Mouse (Mus musculus) E14TG2a.4 (cell line): ENCODE data around the gene Olfr1084.
"Not testable (repeated sequence)": the region's sequence is repeated elsewhere in the genome, so short reads cannot be mapped to it uniquely, and the experiment has no call there.

Experiments
- H3K27me3 ChIP-seq: 2 replicates; pipeline ENCODE4 v1.6.1; 2014; ENCODE audit warnings: low read length, control low read depth; ENCODE audit not compliant: insufficient read depth
- H3K36me3 ChIP-seq: 2 replicates; pipeline ENCODE4 v1.6.1; 2014; ENCODE audit warnings: low read length, control low read depth; ENCODE audit not compliant: insufficient read depth
- H3K4me1 ChIP-seq: replicated peaks from 2 replicates; pipeline ENCODE4 v1.6.1; 2014; ENCODE audit warnings: low read depth, low read length, control low read depth
- H3K4me3 ChIP-seq: replicated peaks from 2 replicates; pipeline ENCODE4 v1.5.1; 2014; ENCODE audit warnings: mild to moderate bottlenecking, low read length
- H3K9me3 ChIP-seq: 2 replicates; pipeline ENCODE4 v1.6.1; 2014; ENCODE audit warnings: low read length, control low read depth
- CTCF ChIP-seq: conservative IDR thresholded peaks from 2 replicates; pipeline ENCODE4 v1.5.1; 2014; ENCODE audit warnings: low read length
- NANOG ChIP-seq: IDR thresholded peaks from 2 replicates; pipeline ENCODE4 v1.6.1; 2014; ENCODE audit warnings: borderline replicate concordance, low read length, mixed read lengths
- POU5F1 ChIP-seq: IDR thresholded peaks from 2 replicates; pipeline ENCODE4 v1.6.1; 2014; ENCODE audit warnings: low read length, borderline replicate concordance

Olfr1084 gene

DNA sequence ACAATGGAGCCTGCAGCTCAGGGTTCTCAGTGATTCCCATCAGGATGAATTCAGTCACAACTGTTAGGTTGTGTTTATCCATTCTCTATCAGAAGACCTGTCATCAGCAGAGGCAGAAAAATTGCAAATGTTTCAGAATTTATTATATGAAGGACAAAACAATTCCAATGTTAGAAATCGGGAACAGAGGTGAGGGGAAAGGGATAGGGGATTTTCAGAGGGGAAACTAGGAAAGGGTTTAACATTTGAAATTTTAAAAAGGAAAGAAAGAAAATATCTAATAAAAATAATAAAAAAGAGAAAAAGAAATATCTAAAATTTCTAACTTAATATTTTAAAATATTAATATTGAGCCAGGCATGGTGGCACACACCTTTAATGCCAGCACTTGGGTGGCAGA lies at the start of gene Olfr1084:
Gene Olfr1084 (minus strand): TSS at position 101 of the 400 bp plus-strand sequence.
- H3K27me3 ChIP-seq, H3K4me3 ChIP-seq, H3K4me1 ChIP-seq, H3K9me3 ChIP-seq, H3K36me3 ChIP-seq: not testable (repeated sequence)

GRCm38 (mm10) chr2:86679992-86680391 lies 40.5 kb upstream of the Olfr1084 start, which contains the start of gene Olfr1086:
Gene Olfr1086 (minus strand): TSS chr2:86680092.
- Histone ChIP-seq H3K36me3 (no peaks in the 10 kb centered on the region), H3K4me3 (no peak within 1 kb of the TSS), H3K9me3 (no peaks in the 10 kb centered on the region), H3K4me1 (no peaks in the 10 kb centered on the region), H3K27me3 (no peaks in the 10 kb centered on the region)
- TF ChIP-seq POU5F1, result no peak
- no peak for TF ChIP-seq NANOG
- TF ChIP-seq CTCF, result no peak

GRCm38 (mm10) chr2:86661919-86662318 lies 22.4 kb upstream of the Olfr1084 start, which contains the start of gene Olfr1085:
Gene Olfr1085 (minus strand): TSS chr2:86662019.
- Histone ChIP-seq H3K27me3 (no peaks in the 10 kb centered on the region), H3K9me3 (no peaks in the 10 kb centered on the region), H3K36me3 (no peaks in the 10 kb centered on the region), H3K4me3 (no peak within 1 kb of the TSS), H3K4me1 (no peaks in the 10 kb centered on the region)
- TF ChIP-seq CTCF (no peak), POU5F1 (no peak), NANOG (no peak)

DNA sequence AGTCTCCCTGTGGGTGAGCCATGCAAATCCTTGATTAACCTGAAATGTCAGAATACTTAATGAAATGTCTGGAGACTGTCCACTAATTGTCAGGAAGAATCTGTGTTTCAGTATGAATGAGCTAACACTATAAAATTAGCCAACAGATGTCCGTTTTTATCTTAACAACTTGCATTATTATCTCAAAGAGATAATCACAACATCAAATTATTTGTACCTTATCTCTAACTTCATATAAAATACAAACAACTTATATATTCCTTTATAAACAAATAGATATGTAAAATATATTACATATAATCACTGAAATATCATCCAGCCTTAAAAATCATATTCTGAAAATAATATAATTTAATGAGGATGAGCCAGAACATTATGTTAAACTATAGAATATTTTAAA lies 40.7 kb downstream of the Olfr1084 start, which contains the start of gene Olfr1082:
Gene Olfr1082 (minus strand): TSS at position 101 of the 400 bp plus-strand sequence.
- H3K4me1 ChIP-seq, H3K9me3 ChIP-seq, H3K4me3 ChIP-seq, H3K36me3 ChIP-seq, H3K27me3 ChIP-seq: not testable (repeated sequence)
